ENCODE assay signal across 9 mouse cellular contexts in the genomic region with DNA sequence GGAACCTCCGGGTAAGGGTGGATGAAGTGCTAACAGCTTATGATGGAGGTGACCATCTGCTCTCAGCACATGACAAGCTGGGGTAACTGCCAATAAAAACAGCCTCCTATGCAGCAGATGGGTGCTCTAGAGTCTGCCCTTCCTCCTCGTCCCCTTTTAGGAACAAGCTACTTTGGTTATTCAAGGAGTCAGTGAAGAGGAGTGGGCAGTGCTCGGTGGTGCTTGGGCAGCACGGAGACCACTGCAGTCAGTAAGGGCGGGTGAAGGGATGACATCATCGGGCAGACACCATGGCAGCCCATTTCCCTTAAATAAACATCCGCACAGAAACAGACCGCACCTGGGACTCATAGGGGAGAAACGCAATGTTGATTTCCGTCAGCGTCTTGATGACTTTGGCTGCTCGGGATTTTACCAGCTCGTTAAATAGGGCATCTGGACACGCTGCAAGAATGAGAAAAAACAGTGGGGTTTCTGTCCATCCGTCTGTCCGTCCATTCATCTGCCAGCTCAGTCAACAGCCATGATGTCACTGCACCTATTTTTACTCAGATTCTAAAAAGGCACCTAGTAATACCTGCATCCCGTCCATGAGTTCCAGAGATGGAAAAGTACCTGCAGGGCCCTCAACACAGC. TPM values are rescaled to one million over a fixed set of nuclear protein-coding genes. Genes with fewer than 3 reads are reported as not detected.
DNase-seq lines count a peak whose midpoint lies in the region; ATAC-seq and TF ChIP-seq lines count a peak whose summit lies in the region.
"Had no signal": no experiment of that assay in that cellular context is flagged by ENCODE, and none has a peak within 500 bp of the region (broad histone marks: within the 10 kb centered on the region; RNA-seq: fewer than 3 reads in every experiment).

No protein-coding gene starts in this region.

- H3K4me1 ChIP-seq in hindbrain, embryonic 16.5 days (ENCODE audit: control insufficient read depth, insufficient read depth, low read depth, low read length): no peaks in the 10 kb centered on the region
- H3K4me1 ChIP-seq in limb, embryonic 14.5 days (ENCODE audit: control insufficient read depth, insufficient read depth, low read length): peaks cover 14% of the 10 kb centered on the region
- H3K4me1 ChIP-seq in kidney, embryonic 16.5 days (ENCODE audit: insufficient read depth, low read length): no peaks in the 10 kb centered on the region

- peak overlapping the region; percentile 31 for H3K27ac ChIP-seq in hindbrain, embryonic 16.5 days (ENCODE audit: low read depth, low read length)
- H3K27ac ChIP-seq in limb, embryonic 14.5 days (replicated peaks; ENCODE audit: low read depth, low read length): peak overlapping the region; percentile 63
- H3K27ac ChIP-seq in kidney, embryonic 16.5 days (ENCODE audit: low read length): no peak overlapping the region

- H3K4me2 ChIP-seq in hindbrain, embryonic 16.5 days (ENCODE audit: low read length): no peak overlapping the region
- H3K4me2 ChIP-seq in limb, embryonic 14.5 days (replicated peaks; ENCODE audit: low read depth, low read length, severe bottlenecking): 0 out of 2 replicates have a peak overlapping the region, but pooled peaks have one; percentile 19
- no peak overlapping the region for H3K4me2 ChIP-seq in kidney, embryonic 16.5 days (replicated peaks; ENCODE audit: low read depth, low read length)

- peaks cover 30% of the 10 kb centered on the region for H3K36me3 ChIP-seq in hindbrain, embryonic 16.5 days (ENCODE audit: control insufficient read depth, insufficient read depth, low read length)
- peaks cover 22% of the 10 kb centered on the region for H3K36me3 ChIP-seq in limb, embryonic 14.5 days (ENCODE audit: control insufficient read depth, insufficient read depth, low read length)
- H3K36me3 ChIP-seq in kidney, embryonic 16.5 days (ENCODE audit: insufficient read depth, low read length): peaks cover 2% of the 10 kb centered on the region; the same call in 1 of the 2 replicates

- peak; percentile 76 for ATAC-seq in hindbrain, embryonic 16.5 days
- peak; percentile 60 for ATAC-seq in limb, embryonic 14.5 days (ENCODE audit: low FRiP score, low read depth)
- ATAC-seq in kidney, embryonic 16.5 days (ENCODE audit: low FRiP score, low TSS enrichment): no peak
- no peak for ATAC-seq in erythroblast, adult 5-6 weeks (replicated peaks; ENCODE audit: low FRiP score, poor library complexity, severe bottlenecking)

- peak; percentile 83 for DNase-seq in right cerebral cortex, adult 18-20 months
- no peak for DNase-seq in right cerebral cortex, postnatal 4 days
- DNase-seq in limb, embryonic 14.5 days (ENCODE audit: low spot score): peak; percentile 46
- peak; percentile 66 for DNase-seq in right cerebral cortex, postnatal 25 days
- no peak for DNase-seq in spleen, postnatal 10 days (ENCODE audit: low spot score in 2 of 2)

- no peaks in the 10 kb centered on the region for H3K9me3 ChIP-seq in hindbrain, embryonic 16.5 days (ENCODE audit: control insufficient read depth, low read length)
- no peaks in the 10 kb centered on the region for H3K9me3 ChIP-seq in limb, embryonic 14.5 days (ENCODE audit: control insufficient read depth, low read length)
- H3K9me3 ChIP-seq in kidney, embryonic 16.5 days (ENCODE audit: low read length): no peaks in the 10 kb centered on the region

- TF ChIP-seq POLR2A in limb, embryonic 14.5 days (IDR thresholded peaks at IDR 0.05; ENCODE audit: borderline replicate concordance, extremely low read depth, insufficient read depth, insufficient read length): no peak

- no peaks in the 10 kb centered on the region for H3K27me3 ChIP-seq in hindbrain, embryonic 16.5 days (replicated peaks; ENCODE audit: control insufficient read depth, insufficient read depth, low read length)
- H3K27me3 ChIP-seq in limb, embryonic 14.5 days (ENCODE audit: control insufficient read depth, insufficient read depth, low read length): no peaks in the 10 kb centered on the region
- H3K27me3 ChIP-seq in kidney, embryonic 16.5 days (ENCODE audit: insufficient read depth, low read length): no peaks in the 10 kb centered on the region

- no peak overlapping the region for H3K4me3 ChIP-seq in hindbrain, embryonic 16.5 days (ENCODE audit: low read length)
- no peak overlapping the region for H3K4me3 ChIP-seq in limb, embryonic 14.5 days (replicated peaks; ENCODE audit: low read length)
- H3K4me3 ChIP-seq in kidney, embryonic 16.5 days (ENCODE audit: low read length): no peak overlapping the region
- H3K4me3 ChIP-seq: erythroblast, embryonic 14.5 days had no signal

- no peak overlapping the region for H3K9ac ChIP-seq in hindbrain, embryonic 16.5 days (ENCODE audit: low read depth, low read length)
- peak overlapping the region; percentile 31; the same call in 1 of the 2 replicates for H3K9ac ChIP-seq in limb, embryonic 14.5 days (ENCODE audit: low read depth, low read length, severe bottlenecking)
- no peak overlapping the region for H3K9ac ChIP-seq in kidney, embryonic 16.5 days (replicated peaks; ENCODE audit: low read length)

- WGBS in hindbrain, embryonic 16.5 days: 59% methylated on average over 17 of the region's 17 CpGs
- WGBS in limb, embryonic 14.5 days: 27% methylated on average over 17 of the region's 17 CpGs
- 58% methylated on average over 17 of the region's 17 CpGs for WGBS in kidney, embryonic 16.5 days

RNA-seq across cellular contexts. Expression of gene Stxbp1, which starts 30.0 kb away (rescaled TPM):
- polyA plus RNA-seq in hindbrain, embryonic 16.5 days (2015; fragmentation: Nextera tagmentation; extraction: Ambion mirVana): 357 and 362 TPM in 2 replicates
- 22.2 and 22.3 TPM in 2 replicates for polyA plus RNA-seq in limb, embryonic 14.5 days (2012; rRNA removed)
- polyA plus RNA-seq in limb, embryonic 14.5 days (2014; fragmentation: Nextera tagmentation; extraction: Ambion mirVana): 15.8 and 20.8 TPM in 2 replicates
- polyA plus RNA-seq in kidney, embryonic 16.5 days (2015; fragmentation: Nextera tagmentation; extraction: Ambion mirVana): 19.6 and 22.3 TPM in 2 replicates
- total RNA-seq in erythroblast, adult 5-6 weeks (2015; ENCODE audit: low replicate concordance): 0.96 and 1.3 TPM in 2 replicates
- total RNA-seq in erythroblast, adult 5-6 weeks (2017; ENCODE audit: low replicate concordance): 0.34 and 0.56 TPM in 2 replicates

RNA-seq across cellular contexts. Expression of gene Cfap157, which starts 32.8 kb away (rescaled TPM):
- polyA plus RNA-seq in hindbrain, embryonic 16.5 days (2015; fragmentation: Nextera tagmentation; extraction: Ambion mirVana): 0.75 and 1.1 TPM in 2 replicates
- 0.04 and 0.05 TPM in 2 replicates for polyA plus RNA-seq in limb, embryonic 14.5 days (2012; rRNA removed)
- 0.11 and 0.12 TPM in 2 replicates for polyA plus RNA-seq in limb, embryonic 14.5 days (2014; fragmentation: Nextera tagmentation; extraction: Ambion mirVana)
- 0.29 and 0.32 TPM in 2 replicates for polyA plus RNA-seq in kidney, embryonic 16.5 days (2015; fragmentation: Nextera tagmentation; extraction: Ambion mirVana)
- not detected in 2 replicates for total RNA-seq in erythroblast, adult 5-6 weeks (2015; ENCODE audit: low replicate concordance)
- total RNA-seq in erythroblast, adult 5-6 weeks (2017; ENCODE audit: low replicate concordance): not detected in 2 replicates
- polyA plus RNA-seq: erythroblast, embryonic 14.5 days had no signal

RNA-seq across cellular contexts. Expression of gene Ptrh1, which starts 41.5 kb away (rescaled TPM):
- 6.5 and 6.8 TPM in 2 replicates for polyA plus RNA-seq in hindbrain, embryonic 16.5 days (2015; fragmentation: Nextera tagmentation; extraction: Ambion mirVana)
- 11.3 and 11.5 TPM in 2 replicates for polyA plus RNA-seq in limb, embryonic 14.5 days (2012; rRNA removed)
- polyA plus RNA-seq in limb, embryonic 14.5 days (2014; fragmentation: Nextera tagmentation; extraction: Ambion mirVana): 5.1 and 5.8 TPM in 2 replicates
- 6.1 and 6.8 TPM in 2 replicates for polyA plus RNA-seq in kidney, embryonic 16.5 days (2015; fragmentation: Nextera tagmentation; extraction: Ambion mirVana)
- total RNA-seq in erythroblast, adult 5-6 weeks (2015; ENCODE audit: low replicate concordance): 2.5 TPM in 1 of 2 replicates, not detected in the other
- not detected in 2 replicates for total RNA-seq in erythroblast, adult 5-6 weeks (2017; ENCODE audit: low replicate concordance)
- polyA plus RNA-seq: erythroblast, embryonic 14.5 days had no signal

RNA-seq across cellular contexts. Expression of gene Ttc16, which starts 41.6 kb away (rescaled TPM):
- polyA plus RNA-seq in hindbrain, embryonic 16.5 days (2015; fragmentation: Nextera tagmentation; extraction: Ambion mirVana): 0.53 and 0.60 TPM in 2 replicates
- 0.47 and 0.70 TPM in 2 replicates for polyA plus RNA-seq in limb, embryonic 14.5 days (2012; rRNA removed)
- polyA plus RNA-seq in limb, embryonic 14.5 days (2014; fragmentation: Nextera tagmentation; extraction: Ambion mirVana): 0.12 and 0.15 TPM in 2 replicates
- 0.21 and 0.29 TPM in 2 replicates for polyA plus RNA-seq in kidney, embryonic 16.5 days (2015; fragmentation: Nextera tagmentation; extraction: Ambion mirVana)
- not detected in 2 replicates for total RNA-seq in erythroblast, adult 5-6 weeks (2015; ENCODE audit: low replicate concordance)
- not detected in 2 replicates for total RNA-seq in erythroblast, adult 5-6 weeks (2017; ENCODE audit: low replicate concordance)
- polyA plus RNA-seq: erythroblast, embryonic 14.5 days had no signal

RNA-seq across cellular contexts. Expression of gene Fam129b, which starts 58.9 kb away (rescaled TPM):
- polyA plus RNA-seq in hindbrain, embryonic 16.5 days (2015; fragmentation: Nextera tagmentation; extraction: Ambion mirVana): 31.7 and 37.0 TPM in 2 replicates
- polyA plus RNA-seq in limb, embryonic 14.5 days (2012; rRNA removed): 73.5 and 81.0 TPM in 2 replicates
- 45.9 and 46.2 TPM in 2 replicates for polyA plus RNA-seq in limb, embryonic 14.5 days (2014; fragmentation: Nextera tagmentation; extraction: Ambion mirVana)
- 54.4 and 56.2 TPM in 2 replicates for polyA plus RNA-seq in kidney, embryonic 16.5 days (2015; fragmentation: Nextera tagmentation; extraction: Ambion mirVana)
- 3.1 and 5.8 TPM in 2 replicates for total RNA-seq in erythroblast, adult 5-6 weeks (2015; ENCODE audit: low replicate concordance)
- total RNA-seq in erythroblast, adult 5-6 weeks (2017; ENCODE audit: low replicate concordance): 2.6 and 5.6 TPM in 2 replicates

Comparison
In these comparisons a context has a peak if more than half of its experiments do, and no peak if none do; other contexts are left out.
1. DNase-seq: peak in right cerebral cortex, adult 18-20 months (single experiment), limb, embryonic 14.5 days (single experiment) and right cerebral cortex, postnatal 25 days (single experiment); none in right cerebral cortex, postnatal 4 days (single experiment) and spleen, postnatal 10 days (0 of 2).
2. ATAC-seq: peak in hindbrain, embryonic 16.5 days (single experiment) and limb, embryonic 14.5 days (single experiment); none in kidney, embryonic 16.5 days (single experiment) and erythroblast, adult 5-6 weeks (single experiment).
3. RNA of gene Stxbp1, which starts 30.0 kb away (polyA plus RNA-seq): 357 to 362 TPM in hindbrain, embryonic 16.5 days; 15.8 to 22.3 TPM in limb, embryonic 14.5 days and 19.6 to 22.3 TPM in kidney, embryonic 16.5 days; every median in the first group is over 10 times any median in the second.